Mouse (Mus musculus) hindbrain, embryonic 12.5 days (tissue): ENCODE measurements around the gene Pgbd1. TPM values are rescaled to one million over a fixed set of nuclear protein-coding genes. Genes with fewer than 3 reads are reported as not detected.

Experiments used
- ATAC-seq: fragments of 200-750 bp; cut with Nextera tagmentation; 2 replicates; pipeline ENCODE4 v1.8.0; 2017; ENCODE audit warnings: moderate TSS enrichment; ENCODE audit not compliant: low FRiP score
- H3K27ac ChIP-seq: fragments of 300-500 bp; sonication (generic); 2 replicates; pipeline ENCODE4 v1.5.1; 2016; ENCODE audit warnings: mild to moderate bottlenecking
- H3K27me3 ChIP-seq: fragments of 300-500 bp; sonication (generic); 2 replicates; pipeline ENCODE4 v1.6.1; 2016; ENCODE audit warnings: mild to moderate bottlenecking
- H3K36me3 ChIP-seq: fragments of 300-500 bp; sonication (generic); 2 replicates; pipeline ENCODE4 v1.6.1; 2016; ENCODE audit warnings: mild to moderate bottlenecking
- H3K4me1 ChIP-seq: fragments of 300-500 bp; sonication (generic); 2 replicates; pipeline ENCODE4 v1.6.1; 2016
- H3K4me2 ChIP-seq: fragments of 300-500 bp; sonication (generic); replicated peaks from 2 replicates; pipeline ENCODE4 v1.6.1; 2016; ENCODE audit warnings: mild to moderate bottlenecking
- H3K4me3 ChIP-seq: fragments of 300-500 bp; sonication (generic); 2 replicates; pipeline ENCODE4 v1.5.1; 2016; ENCODE audit warnings: mild to moderate bottlenecking
- H3K9ac ChIP-seq: fragments of 300-500 bp; sonication (generic); 2 replicates; pipeline ENCODE4 v1.6.1; 2016; ENCODE audit warnings: mild to moderate bottlenecking, moderate library complexity
- H3K9me3 ChIP-seq: fragments of 300-500 bp; sonication (generic); replicated peaks from 2 replicates; pipeline ENCODE4 v1.6.1; 2016; ENCODE audit warnings: mild to moderate bottlenecking
- WGBS: fragments of 180-500 bp; shearing (Covaris S2); methylation state at CpG from one replicate; pipeline ENCODE4 v1.1.7; 2016; 5-methylcytosine and 5-hydroxymethylcytosine counted together
- microRNA counts: library from miRNA; unstranded; fragments of <30 nt; microRNA quantifications from one replicate; lab custom pipeline; 2017
- microRNA-seq: library from miRNA; unstranded; fragments of <30 nt; microRNA quantifications from one replicate; pipeline ENCODE4, GENCODE M21; 2017
- polyA plus RNA-seq: library from polyadenylated mRNA; unstranded; fragments of >200 nt; fragmentation: Nextera tagmentation; extraction: Ambion mirVana; gene quantifications from 2 replicates; pipeline ENCODE4 v1.2.1, GENCODE M21; 2016

Gene Pgbd1
- polyA plus RNA-seq, 1 experiment from 2014 or later: 4.9 TPM

- 89% methylated on average over 2 of the region's 2 CpGs for WGBS
- H3K9me3 ChIP-seq: no peaks in the 10 kb centered on the region
- H3K9ac ChIP-seq: no peak overlapping the region
- H3K4me2 ChIP-seq: no peak overlapping the region
- H3K27me3 ChIP-seq: no peaks in the 10 kb centered on the region
- peaks cover 32% of the 10 kb centered on the region for H3K36me3 ChIP-seq
- ATAC-seq: no peak
- no peak overlapping the region for H3K4me3 ChIP-seq
- no peaks in the 10 kb centered on the region for H3K4me1 ChIP-seq
- no peak overlapping the region for H3K27ac ChIP-seq
Observed at GRCm38 (mm10) chr13:21372700-21373099, 68.2 kb downstream of the Pgbd1 start.

MicroRNAs encoded within 50 kb of the gene (microRNA counts, 519-probe panel; counts per million panel counts)
- 3,528 counts per million, percentile 75 among the panel's probes with 10 or more counts for microRNA mmu-miR-1896 (lab: Ali Mortazavi, UCI)

Small RNA genes lying within 50 kb of the gene (microRNA-seq; reads per million reads assigned to microRNA genes)
- gene Mir1896 (not detected), gene Mir6942 (not detected)

Other genes with a start within 250 kb of the Pgbd1 start
- not detected in 2 replicates for gene Gpx5, start 148.3 kb downstream of the Pgbd1 start, polyA plus RNA-seq
- 0.85 TPM in 1 of 2 replicates, not detected in the other for gene Gpx6, start 128.9 kb downstream of the Pgbd1 start, polyA plus RNA-seq
- not detected in 2 replicates for gene Olfr1367, start 94.1 kb downstream of the Pgbd1 start, polyA plus RNA-seq
- gene Zscan12, start 78.2 kb downstream of the Pgbd1 start, polyA plus RNA-seq: 16.6 and 17.0 TPM in 2 replicates
- 91.0 and 96.2 TPM in 2 replicates for gene Zkscan3, start 38.3 kb downstream of the Pgbd1 start, polyA plus RNA-seq
- 23.4 and 26.2 TPM in 2 replicates for gene Zscan26, start 12.7 kb upstream of the Pgbd1 start, polyA plus RNA-seq
- 2.5 and 2.7 TPM in 2 replicates for gene Nkapl, start 27.5 kb upstream of the Pgbd1 start, polyA plus RNA-seq
- 6.8 and 7.0 TPM in 2 replicates for gene Zkscan4, start 37.8 kb upstream of the Pgbd1 start, polyA plus RNA-seq
- not detected in 2 replicates for gene Gm10065, start 38.4 kb upstream of the Pgbd1 start, polyA plus RNA-seq
- 0.16 and 0.40 TPM in 2 replicates for gene AK157302, start 54.2 kb upstream of the Pgbd1 start, polyA plus RNA-seq
- 2.6 and 4.2 TPM in 2 replicates for gene Gm11273, start 60.4 kb upstream of the Pgbd1 start, polyA plus RNA-seq
- 9.0 and 9.8 TPM in 2 replicates for gene Zkscan8, start 90.1 kb upstream of the Pgbd1 start, polyA plus RNA-seq
- 0.20 and 0.22 TPM in 2 replicates for gene Olfr1366, start 101.8 kb upstream of the Pgbd1 start, polyA plus RNA-seq
- gene Olfr1535, start 118.8 kb upstream of the Pgbd1 start, polyA plus RNA-seq: not detected in 2 replicates
- gene Olfr1364, start 140.7 kb upstream of the Pgbd1 start, polyA plus RNA-seq: not detected in 2 replicates
- gene Olfr1362, start 173.0 kb upstream of the Pgbd1 start, polyA plus RNA-seq: not detected in 2 replicates
- gene Olfr11, start 201.5 kb upstream of the Pgbd1 start, polyA plus RNA-seq: 0.07 TPM in 1 of 2 replicates, not detected in the other
- gene Olfr1361, start 222.3 kb upstream of the Pgbd1 start, polyA plus RNA-seq: not detected in 2 replicates
- gene Olfr1360, start 236.3 kb upstream of the Pgbd1 start, polyA plus RNA-seq: not detected in 2 replicates